ENCODE assay signal across 21 mouse cellular contexts in the genomic region with DNA sequence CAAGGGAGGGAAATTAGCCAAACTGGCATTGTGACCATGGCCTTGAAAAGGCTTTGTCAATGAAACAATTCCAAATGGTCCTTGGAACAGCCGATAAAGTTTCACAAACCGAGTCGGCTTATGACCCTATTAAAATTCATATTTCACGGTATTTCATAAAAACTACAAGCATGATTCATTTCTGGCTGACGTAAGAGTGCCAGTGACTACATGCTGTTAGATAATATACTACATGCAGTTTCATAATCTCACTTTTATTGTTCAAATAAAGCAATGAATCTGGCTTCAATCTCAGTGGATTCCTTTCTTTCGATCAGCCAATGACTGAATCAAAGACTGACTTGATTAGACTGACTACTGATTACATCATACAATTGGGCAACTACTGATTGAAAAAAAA.
DNase-seq lines count a peak whose midpoint lies in the region; ATAC-seq and TF ChIP-seq lines count a peak whose summit lies in the region.
"Had no signal": no experiment of that assay in that cellular context is flagged by ENCODE, and none has a peak within 500 bp of the region (broad histone marks: within the 10 kb centered on the region; RNA-seq: fewer than 3 reads in every experiment).

No protein-coding gene starts in this region.

- H3K9me3 ChIP-seq in liver, postnatal 0 days (ENCODE audit: low read length), result no peaks in the 10 kb centered on the region
- no peaks in the 10 kb centered on the region for H3K9me3 ChIP-seq in kidney, embryonic 14.5 days (ENCODE audit: control insufficient read depth, low read length)
- H3K9me3 ChIP-seq: embryonic facial prominence, embryonic 12.5 days; heart, embryonic 13.5 days; hindbrain, embryonic 15.5 days had no signal

- H3K27me3 ChIP-seq in liver, adult 2 months (ENCODE audit: control insufficient read depth, insufficient read depth, low read length), result no peaks in the 10 kb centered on the region
- no peaks in the 10 kb centered on the region for H3K27me3 ChIP-seq in liver, postnatal 0 days (ENCODE audit: insufficient read depth, low read length)
- H3K27me3 ChIP-seq in kidney, embryonic 14.5 days (ENCODE audit: control insufficient read depth, insufficient read depth, low read length), result no peaks in the 10 kb centered on the region
- H3K27me3 ChIP-seq: embryonic facial prominence, embryonic 12.5 days; heart, embryonic 13.5 days; hindbrain, embryonic 15.5 days had no signal

- H3K79me2 ChIP-seq in liver, adult 2 months (ENCODE audit: control insufficient read depth, insufficient read depth, low read length), result no peaks in the 10 kb centered on the region

- no peak overlapping the region for H3K4me3 ChIP-seq in liver, adult 2 months (ENCODE audit: insufficient read depth, low read depth, low read length)
- no peak overlapping the region for H3K4me3 ChIP-seq in liver, postnatal 0 days (ENCODE audit: low read depth, low read length)
- H3K4me3 ChIP-seq in kidney, embryonic 14.5 days (ENCODE audit: low read length), result no peak overlapping the region
- H3K4me3 ChIP-seq: embryonic facial prominence, embryonic 12.5 days; gastrocnemius, adult 2 months; heart, embryonic 13.5 days; hindbrain, embryonic 15.5 days had no signal

- ATAC-seq in liver, postnatal 0 days, result no peak
- no peak for ATAC-seq in kidney, embryonic 14.5 days (ENCODE audit: low FRiP score, low TSS enrichment)
- ATAC-seq: forebrain, embryonic 14.5 days; inflammation-experienced regulatory T-cells, adult 6 months had no signal

- H3K4me1 ChIP-seq in liver, adult 2 months (ENCODE audit: control insufficient read depth, insufficient read depth, low read length), result no peaks in the 10 kb centered on the region
- H3K4me1 ChIP-seq in liver, postnatal 0 days (ENCODE audit: insufficient read depth), result no peaks in the 10 kb centered on the region
- no peaks in the 10 kb centered on the region for H3K4me1 ChIP-seq in kidney, embryonic 14.5 days (ENCODE audit: control insufficient read depth, insufficient read depth, low read length)
- H3K4me1 ChIP-seq: embryonic facial prominence, embryonic 12.5 days; heart, embryonic 13.5 days; hindbrain, embryonic 15.5 days had no signal

- H3K27ac ChIP-seq in liver, adult 2 months (replicated peaks; ENCODE audit: insufficient read depth, low read depth, low read length), result no peak overlapping the region
- no peak overlapping the region for H3K27ac ChIP-seq in liver, postnatal 0 days (ENCODE audit: low read depth)
- no peak overlapping the region for H3K27ac ChIP-seq in kidney, embryonic 14.5 days (ENCODE audit: low read depth, low read length)
- H3K27ac ChIP-seq: embryonic facial prominence, embryonic 12.5 days; gastrocnemius, adult 2 months; heart, embryonic 13.5 days; hindbrain, embryonic 15.5 days had no signal

- no peak for TF ChIP-seq POLR2A in liver, adult 2 months (IDR thresholded peaks at IDR 0.05; ENCODE audit: extremely low read depth, insufficient read depth, low read length)

- TF ChIP-seq EP300 in liver, postnatal 0 days (IDR thresholded peaks at IDR 0.05; ENCODE audit: low read depth), result no peak

- no peak overlapping the region for H3K4me2 ChIP-seq in liver, postnatal 0 days (ENCODE audit: low read depth, low read length)
- H3K4me2 ChIP-seq in kidney, embryonic 14.5 days (replicated peaks; ENCODE audit: low read depth, low read length), result no peak overlapping the region
- H3K4me2 ChIP-seq: embryonic facial prominence, embryonic 12.5 days; heart, embryonic 13.5 days; hindbrain, embryonic 15.5 days had no signal

- no peak for TF ChIP-seq CTCF in liver, adult 2 months (IDR thresholded peaks at IDR 0.05; ENCODE audit: low read depth, low read length)
- no peak for TF ChIP-seq CTCF in liver, postnatal 0 days (IDR thresholded peaks at IDR 0.05; ENCODE audit: low read depth)

- H3K9ac ChIP-seq in liver, adult 2 months (ENCODE audit: low read depth, low read length), result no peak overlapping the region
- no peak overlapping the region for H3K9ac ChIP-seq in liver, postnatal 0 days (replicated peaks)
- no peak overlapping the region for H3K9ac ChIP-seq in kidney, embryonic 14.5 days (ENCODE audit: low read depth, low read length)
- H3K9ac ChIP-seq: embryonic facial prominence, embryonic 12.5 days; heart, embryonic 13.5 days; hindbrain, embryonic 15.5 days had no signal

- no peaks in the 10 kb centered on the region for H3K36me3 ChIP-seq in liver, adult 2 months (ENCODE audit: control insufficient read depth, insufficient read depth, low read length)
- H3K36me3 ChIP-seq in liver, postnatal 0 days (replicated peaks; ENCODE audit: insufficient read depth, low read length), result no peaks in the 10 kb centered on the region
- no peaks in the 10 kb centered on the region; the same call in 1 of the 2 replicates for H3K36me3 ChIP-seq in kidney, embryonic 14.5 days (ENCODE audit: control insufficient read depth, insufficient read depth, low read length)
- H3K36me3 ChIP-seq: embryonic facial prominence, embryonic 12.5 days; hindbrain, embryonic 15.5 days had no signal

- 69% methylated on average over 6 of the region's 6 CpGs for WGBS in liver, adult 2 months
- 83% methylated on average over 6 of the region's 6 CpGs for WGBS in liver, postnatal 0 days (ENCODE audit: insufficient replicate concordance)
- 41% methylated on average over 6 of the region's 6 CpGs for WGBS in large intestine, adult 2 months
- WGBS in kidney, embryonic 14.5 days, result 95% methylated on average over 6 of the region's 6 CpGs

- peak; percentile 67 for DNase-seq in liver, adult 2 months (ENCODE audit: extremely low read depth, low read depth, low spot score)
- no peak for DNase-seq in liver, postnatal 0 days
- DNase-seq in NIH3T3 (ENCODE audit: low read depth), result peak; percentile 4
- peak; percentile 25 to 50 for DNase-seq in adrenal gland, postnatal 36 days
- peak; percentile 27 for DNase-seq in large intestine, adult 2 months (ENCODE audit: low read depth, low spot score)
- no peak for DNase-seq in kidney, adult 8-10 months
- no peak for DNase-seq in kidney, adult 11 months
- DNase-seq: cerebellum, adult 11 months; cerebellum, adult 8-10 months; cerebellum, postnatal 25 days; gastrocnemius, adult 2 months; gastrocnemius, postnatal 25 days; heart, adult 11 months; heart, postnatal 36 days; kidney, adult 18-20 months had no signal

Comparison
In these comparisons a context has a peak if more than half of its experiments do, and no peak if none do; other contexts are left out.
1. DNase-seq: peak in liver, adult 2 months (single experiment), NIH3T3 (single experiment), adrenal gland, postnatal 36 days (2 of 2) and large intestine, adult 2 months (single experiment); none in liver, postnatal 0 days (single experiment), kidney, adult 8-10 months (0 of 2) and kidney, adult 11 months (single experiment).